Mouse (Mus musculus): ENCODE data around the gene Slc22a16. TPM values are rescaled to one million over a fixed set of nuclear protein-coding genes. Genes with fewer than 3 reads are reported as not detected.
A peak's percentile ranks its signal among the peaks of the same experiment; 100 is the strongest.
"Not testable (repeated sequence)": the region's sequence is repeated elsewhere in the genome, so short reads cannot be mapped to it uniquely, and the experiment has no call there.

Slc22a16 gene
- not detected for total RNA-seq (2021)

GRCm38 (mm10) chr10:40570036-40570435, at the start of gene Slc22a16:
Slc22a16 (plus strand) TSS chr10:40570336.
- DNase-seq = no peak

- no peak for DNase-seq
Observed at GRCm38 (mm10) chr10:40521579-40521978, 48.6 kb upstream of the Slc22a16 start.

- DNase-seq = no peak
Observed at GRCm38 (mm10) chr10:40523312-40523975, 46.7 kb upstream of the Slc22a16 start.

GRCm38 (mm10) chr10:40524032-40524806, 45.9 kb upstream of the Slc22a16 start:
- DNase-seq = no peak

- peak; percentile 70 for DNase-seq
Observed at GRCm38 (mm10) chr10:40524991-40525390, 45.1 kb upstream of the Slc22a16 start.

GRCm38 (mm10) chr10:40525616-40526155, 44.5 kb upstream of the Slc22a16 start:
- DNase-seq = no peak

- DNase-seq = no peak
Observed at GRCm38 (mm10) chr10:40526301-40526761, 43.8 kb upstream of the Slc22a16 start.

GRCm38 (mm10) chr10:40526986-40527385, 43.1 kb upstream of the Slc22a16 start:
- DNase-seq = no peak

- no peak for DNase-seq
Observed at GRCm38 (mm10) chr10:40527573-40527972, 42.6 kb upstream of the Slc22a16 start.

GRCm38 (mm10) chr10:40528668-40529067, 41.5 kb upstream of the Slc22a16 start:
- no peak for DNase-seq

- peak; percentile 65 for DNase-seq
Observed at GRCm38 (mm10) chr10:40529617-40530016, 40.5 kb upstream of the Slc22a16 start.

- DNase-seq = no peak
Observed at GRCm38 (mm10) chr10:40530661-40531060, 39.5 kb upstream of the Slc22a16 start.

GRCm38 (mm10) chr10:40532586-40532985, 37.5 kb upstream of the Slc22a16 start:
- not testable (repeated sequence) for DNase-seq

- no peak for DNase-seq
Observed at GRCm38 (mm10) chr10:40541351-40541750, 28.8 kb upstream of the Slc22a16 start.

- DNase-seq = no peak
Observed at GRCm38 (mm10) chr10:40549317-40549716, 20.8 kb upstream of the Slc22a16 start.

- no peak for DNase-seq
Observed at GRCm38 (mm10) chr10:40551801-40552200, 18.3 kb upstream of the Slc22a16 start.

- DNase-seq = not testable (repeated sequence)
Observed at GRCm38 (mm10) chr10:40565695-40566094, 4.4 kb upstream of the Slc22a16 start.

GRCm38 (mm10) chr10:40575912-40576634, 5.9 kb downstream of the Slc22a16 start:
- no peak for DNase-seq

- DNase-seq = peak; percentile 37
Observed at GRCm38 (mm10) chr10:40583584-40584255, 13.6 kb downstream of the Slc22a16 start.

GRCm38 (mm10) chr10:40592186-40592585, 22.1 kb downstream of the Slc22a16 start:
- DNase-seq = no peak

- DNase-seq = no peak
Observed at GRCm38 (mm10) chr10:40597177-40597576, 27.0 kb downstream of the Slc22a16 start.
